Mouse (Mus musculus) heart, embryonic 16.5 days (tissue): Measurements from ENCODE around the gene Zfp775. TPM values are rescaled to one million over a fixed set of nuclear protein-coding genes. Genes with fewer than 3 reads are reported as not detected.
A peak's percentile ranks its signal among the peaks of the same experiment; 100 is the strongest.

ENCODE experiments used
- ATAC-seq: fragments of 200-750 bp; cut with Nextera tagmentation; replicated peaks from 2 replicates; pipeline ENCODE4 v1.8.0; 2017; ENCODE audit warnings: moderate number of reproducible peaks; ENCODE audit not compliant: insufficient read depth, low FRiP score; ENCODE audit errors: extremely low read depth
- H3K27ac ChIP-seq: fragments of 300-500 bp; sonication (generic); 2 replicates; pipeline ENCODE4 v1.5.1; 2014; ENCODE audit warnings: mild to moderate bottlenecking, low read length, control low read depth, moderate library complexity
- H3K27me3 ChIP-seq: fragments of 300-500 bp; sonication (generic); 2 replicates; pipeline ENCODE4 v1.6.1; 2014; ENCODE audit warnings: low read length, mixed read lengths; ENCODE audit not compliant: control insufficient read depth, insufficient read depth
- H3K36me3 ChIP-seq: fragments of 300-500 bp; sonication (generic); 2 replicates; pipeline ENCODE4 v1.6.1; 2014; ENCODE audit not compliant: control insufficient read depth, insufficient read depth
- H3K4me1 ChIP-seq: fragments of 300-500 bp; sonication (generic); 2 replicates; pipeline ENCODE4 v1.6.1; 2014; ENCODE audit warnings: low read length, mixed read lengths; ENCODE audit not compliant: control insufficient read depth, insufficient read depth
- H3K4me2 ChIP-seq: fragments of 300-500 bp; sonication (generic); 2 replicates; pipeline ENCODE4 v1.6.1; 2014; ENCODE audit warnings: low read depth, mild to moderate bottlenecking, control low read depth, low read length
- H3K4me3 ChIP-seq: fragments of 300-500 bp; sonication (generic); 2 replicates; pipeline ENCODE4 v1.5.1; 2014; ENCODE audit warnings: mild to moderate bottlenecking, control low read depth, low read length
- H3K9ac ChIP-seq: fragments of 300-500 bp; sonication (generic); 2 replicates; pipeline ENCODE4 v1.6.1; 2014; ENCODE audit warnings: low read length, control low read depth
- H3K9me3 ChIP-seq: fragments of 300-500 bp; sonication (generic); replicated peaks from 2 replicates; pipeline ENCODE4 v1.6.1; 2016; ENCODE audit warnings: low read length; ENCODE audit not compliant: control insufficient read depth
- WGBS: fragments of 180-500 bp; shearing (Covaris S2); extraction: QIAGEN DNeasy Blood & Tissue Kit; methylation state at CpG from one replicate; pipeline ENCODE4 v1.1.7; 2014; 5-methylcytosine and 5-hydroxymethylcytosine counted together
- polyA plus RNA-seq: library from polyadenylated mRNA; unstranded; fragments of >200 nt; fragmentation: Nextera tagmentation; extraction: Ambion mirVana; gene quantifications from 2 replicates; pipeline ENCODE4 v1.2.1, GENCODE M21; 2015

Gene Zfp775
- polyA plus RNA-seq, 1 experiment from 2014 or later, result 6.2 TPM

DNA sequence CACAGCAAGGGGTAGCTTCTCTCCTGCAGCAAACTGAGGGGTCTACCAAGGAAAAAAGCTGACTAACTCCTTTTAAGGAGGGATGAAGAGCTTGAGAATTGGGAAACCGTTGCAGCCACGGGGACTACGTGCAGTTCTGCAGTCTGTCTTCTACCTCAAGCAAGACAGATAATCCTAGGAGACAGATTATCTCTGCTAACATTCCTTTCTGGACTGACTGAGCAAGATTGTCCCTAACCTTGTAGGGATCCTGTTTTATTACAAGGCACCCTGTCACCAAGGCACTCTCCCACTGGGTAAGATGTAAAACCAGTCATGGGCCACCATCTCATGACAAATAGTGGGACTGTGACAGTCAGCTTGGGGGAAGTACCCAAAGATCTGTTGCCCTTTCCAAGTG lies 20.6 kb upstream of the Zfp775 start:
- H3K9ac ChIP-seq, result no peak overlapping the region
- no peak overlapping the region for H3K4me3 ChIP-seq
- WGBS, result 29% methylated on average over 3 of the region's 3 CpGs
- H3K9me3 ChIP-seq, result 0 out of 2 replicates have a peak, but pooled peaks cover under 1% of the 10 kb centered on the region
- H3K4me2 ChIP-seq, result no peak overlapping the region
- ATAC-seq, result peak; percentile 59; the same call in 1 of the 2 replicates
- no peaks in the 10 kb centered on the region for H3K27me3 ChIP-seq
- peaks cover 20% of the 10 kb centered on the region for H3K4me1 ChIP-seq
- H3K27ac ChIP-seq, result peak overlapping the region; percentile 72
- H3K36me3 ChIP-seq, result no peaks in the 10 kb centered on the region

DNA sequence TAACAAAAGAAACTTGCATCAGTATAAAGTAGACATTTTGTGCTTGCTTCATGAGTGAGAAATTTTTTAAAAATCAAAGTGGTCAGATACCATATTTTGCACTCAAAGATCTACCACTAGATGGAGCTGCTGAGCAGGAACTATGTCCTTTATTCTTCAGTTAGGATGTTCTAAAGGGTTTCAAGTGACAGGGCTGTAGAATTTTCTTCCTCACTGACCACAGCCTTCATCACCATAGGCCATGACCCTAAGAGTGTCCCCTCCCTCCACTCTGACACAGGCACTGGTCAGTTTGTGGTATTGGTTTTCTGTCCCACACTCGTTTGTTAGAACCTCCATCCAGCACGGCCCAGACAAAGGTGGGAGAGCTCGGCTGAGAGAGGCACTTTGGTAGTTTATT lies 19.8 kb upstream of the Zfp775 start:
- WGBS, result 64% methylated on average over 3 of the region's 3 CpGs
- H3K36me3 ChIP-seq, result no peaks in the 10 kb centered on the region
- no peak; the same call in 1 of the 2 replicates for ATAC-seq
- no peak overlapping the region; the same call in 1 of the 2 replicates for H3K27ac ChIP-seq
- H3K4me2 ChIP-seq, result no peak overlapping the region
- H3K27me3 ChIP-seq, result no peaks in the 10 kb centered on the region
- no peak overlapping the region for H3K9ac ChIP-seq
- H3K4me3 ChIP-seq, result no peak overlapping the region
- H3K4me1 ChIP-seq, result peaks cover 20% of the 10 kb centered on the region
- 0 out of 2 replicates have a peak, but pooled peaks cover 3% of the 10 kb centered on the region for H3K9me3 ChIP-seq

DNA sequence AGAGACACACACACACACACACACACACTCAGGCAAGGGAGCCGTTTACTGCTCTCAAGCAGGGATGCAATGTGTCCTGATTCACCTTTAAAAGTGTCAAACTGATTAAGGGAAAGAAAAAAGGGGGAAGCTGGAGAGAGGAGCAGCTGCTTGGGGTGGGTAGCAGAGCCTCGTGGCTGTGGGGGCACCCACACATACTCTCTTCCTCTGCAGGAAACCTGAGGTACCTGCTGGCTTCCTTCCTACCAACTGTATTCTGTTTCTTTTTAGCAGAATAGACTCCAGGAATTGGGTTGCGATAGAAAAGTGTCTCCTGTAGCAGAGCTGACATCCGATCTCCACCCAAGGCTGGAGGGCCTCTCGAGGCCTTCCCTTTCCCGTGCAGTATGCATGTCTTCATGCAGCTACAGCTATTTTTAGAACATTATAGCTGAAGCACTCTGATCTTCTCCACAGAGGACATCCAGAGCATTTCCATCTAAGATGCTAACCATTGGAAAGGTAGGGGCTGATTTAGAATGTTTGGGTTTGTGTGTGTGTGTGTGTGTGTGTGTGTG lies 12.6 kb upstream of the Zfp775 start, which contains the start of gene Gm45021:
Gene Gm45021, plus strand, starts transcription at position 417 of the 557 bp plus-strand sequence.
- H3K36me3 ChIP-seq, result no peaks in the 10 kb centered on the region
- peaks cover 17% of the 10 kb centered on the region for H3K4me1 ChIP-seq
- no peak within 1 kb of the TSS for H3K4me3 ChIP-seq
- peak within 1 kb of the TSS; percentile 60 for H3K9ac ChIP-seq
- H3K4me2 ChIP-seq, result peak within 1 kb of the TSS; percentile 18
- H3K27me3 ChIP-seq, result no peaks in the 10 kb centered on the region
- H3K9me3 ChIP-seq, result 0 out of 2 replicates have a peak, but pooled peaks cover 3% of the 10 kb centered on the region
- ATAC-seq, result peak; percentile 21
- 7% methylated on average over 6 of the region's 6 CpGs for WGBS
- peak within 1 kb of the TSS; percentile 78 for H3K27ac ChIP-seq

DNA sequence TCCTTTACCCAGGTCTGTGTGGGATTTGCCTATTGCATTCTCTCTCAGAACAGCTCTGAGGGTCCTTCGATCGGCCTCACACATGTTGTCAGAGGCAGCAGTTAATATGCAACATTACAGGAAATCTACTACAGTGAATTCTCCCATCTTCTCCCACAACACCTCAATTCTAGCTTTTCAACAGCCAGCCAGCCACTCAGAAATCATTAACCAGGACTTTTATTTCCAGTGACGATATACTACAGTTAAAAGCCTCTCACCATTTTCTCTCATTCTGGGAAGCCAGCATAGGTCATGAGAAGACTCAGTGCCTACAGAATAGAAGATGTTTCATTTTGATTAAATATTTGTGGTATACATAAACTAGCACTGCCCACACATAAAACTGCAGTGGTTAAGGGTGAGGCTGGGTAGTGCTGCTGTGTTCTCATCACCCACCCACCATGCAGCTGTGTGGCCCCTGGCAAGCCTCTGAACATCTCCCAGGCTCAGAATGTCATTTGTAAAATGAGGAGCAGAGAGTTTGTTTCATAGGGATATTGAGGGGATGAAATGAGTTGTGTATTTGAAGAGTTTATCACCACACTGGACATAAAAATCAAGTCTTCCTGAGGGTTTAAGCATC lies 10.5 kb upstream of the Zfp775 start:
- 93% methylated on average over 3 of the region's 3 CpGs for WGBS
- Histone ChIP-seq H3K4me2 (no peak overlapping the region), H3K27me3 (no peaks in the 10 kb centered on the region), H3K4me1 (peaks cover 26% of the 10 kb centered on the region), H3K27ac (no peak overlapping the region), H3K9me3 (peaks cover 6% of the 10 kb centered on the region; the same call in 1 of the 2 replicates), H3K9ac (no peak overlapping the region), H3K36me3 (peaks cover 5% of the 10 kb centered on the region), H3K4me3 (no peak overlapping the region)
- no peak for ATAC-seq

DNA sequence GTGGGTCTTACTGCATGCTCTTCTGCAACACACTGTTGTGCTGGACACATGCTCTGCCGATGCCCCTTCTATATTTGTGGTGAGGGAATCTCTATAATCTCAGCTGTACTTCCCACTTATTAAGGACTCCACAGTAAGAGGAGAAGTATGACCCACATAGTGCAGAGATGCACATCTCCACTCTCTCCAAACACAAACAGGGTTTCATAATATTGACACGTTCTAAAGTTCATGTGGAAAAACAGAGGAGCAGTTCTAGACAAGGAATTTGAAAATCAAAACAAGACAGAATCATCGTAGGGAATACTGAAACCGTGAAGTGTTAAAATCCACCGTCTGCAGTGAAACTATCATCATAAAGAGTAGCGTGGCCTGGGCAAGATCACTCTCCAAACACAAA lies 10.0 kb upstream of the Zfp775 start:
- H3K36me3 ChIP-seq, result peaks cover 10% of the 10 kb centered on the region
- no peak overlapping the region for H3K4me2 ChIP-seq
- H3K27ac ChIP-seq, result no peak overlapping the region
- H3K9ac ChIP-seq, result no peak overlapping the region
- WGBS, result 84% methylated on average over 6 of the region's 6 CpGs
- no peaks in the 10 kb centered on the region for H3K27me3 ChIP-seq
- no peak overlapping the region for H3K4me3 ChIP-seq
- no peak for ATAC-seq
- peaks cover 9% of the 10 kb centered on the region for H3K9me3 ChIP-seq
- H3K4me1 ChIP-seq, result peaks cover 26% of the 10 kb centered on the region

DNA sequence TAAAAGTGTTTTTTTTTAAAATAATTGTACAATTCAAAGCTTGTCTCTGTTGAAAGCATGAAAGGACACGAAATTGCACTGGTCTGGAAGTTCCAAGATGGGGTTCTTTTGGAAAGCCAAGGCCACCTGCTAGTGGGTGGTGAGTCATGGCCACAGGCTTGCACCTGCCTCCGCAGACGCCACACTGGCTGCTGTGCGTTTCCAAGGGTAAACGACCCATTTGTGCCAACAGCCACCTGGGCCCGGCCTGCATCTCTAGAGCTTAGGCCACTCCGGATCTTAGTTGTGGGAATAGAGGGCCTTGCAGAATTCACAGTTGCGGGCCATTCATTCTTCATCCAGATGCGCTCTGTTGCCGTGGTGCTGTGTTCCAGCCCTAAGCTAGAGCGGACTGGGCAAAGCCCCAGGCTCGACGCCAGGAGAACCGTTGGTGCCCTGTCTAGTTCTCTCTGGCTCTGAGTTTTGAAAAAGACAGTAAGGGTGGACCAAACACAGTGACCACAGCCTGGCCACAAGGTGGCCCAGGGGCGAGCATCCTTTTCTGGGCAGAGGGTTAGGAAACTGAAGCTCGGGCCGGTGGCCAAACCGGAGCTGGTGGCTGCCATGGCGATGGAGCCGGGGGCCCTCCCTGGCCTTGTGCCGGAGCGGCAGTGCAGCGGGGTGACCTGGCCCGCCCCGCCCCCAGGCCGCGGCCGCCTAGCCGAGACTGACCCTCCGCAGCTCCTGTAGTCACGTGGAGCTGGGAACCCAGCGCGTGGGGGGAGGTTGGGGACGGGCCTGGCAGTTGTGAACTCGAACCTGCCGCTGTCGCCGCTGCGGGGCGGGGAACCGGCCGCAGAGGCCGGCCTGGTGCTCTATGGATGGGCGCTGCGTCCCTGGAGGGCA lies 8.5 kb upstream of the Zfp775 start, which contains the start of the genes Repin1 and Gm44965:
Gene Repin1, plus strand, starts transcription at position 726 of the 885 bp plus-strand sequence.
Gene Gm44965, plus strand, starts transcription at position 784 of the 885 bp plus-strand sequence.
- H3K9me3 ChIP-seq, result peaks cover 19% of the 10 kb centered on the region
- peak; percentile 91 for ATAC-seq
- WGBS, result 9% methylated on average over 45 of the region's 45 CpGs
- H3K27ac ChIP-seq, result peak within 1 kb of the TSS; percentile 88
- H3K27me3 ChIP-seq, result no peaks in the 10 kb centered on the region
- peaks cover 26% of the 10 kb centered on the region for H3K36me3 ChIP-seq
- peak within 1 kb of the TSS; percentile 85 for H3K4me3 ChIP-seq
- H3K4me1 ChIP-seq, result peaks cover 26% of the 10 kb centered on the region
- peak within 1 kb of the TSS; percentile 74 for H3K4me2 ChIP-seq
- H3K9ac ChIP-seq, result peak within 1 kb of the TSS; percentile 86

DNA sequence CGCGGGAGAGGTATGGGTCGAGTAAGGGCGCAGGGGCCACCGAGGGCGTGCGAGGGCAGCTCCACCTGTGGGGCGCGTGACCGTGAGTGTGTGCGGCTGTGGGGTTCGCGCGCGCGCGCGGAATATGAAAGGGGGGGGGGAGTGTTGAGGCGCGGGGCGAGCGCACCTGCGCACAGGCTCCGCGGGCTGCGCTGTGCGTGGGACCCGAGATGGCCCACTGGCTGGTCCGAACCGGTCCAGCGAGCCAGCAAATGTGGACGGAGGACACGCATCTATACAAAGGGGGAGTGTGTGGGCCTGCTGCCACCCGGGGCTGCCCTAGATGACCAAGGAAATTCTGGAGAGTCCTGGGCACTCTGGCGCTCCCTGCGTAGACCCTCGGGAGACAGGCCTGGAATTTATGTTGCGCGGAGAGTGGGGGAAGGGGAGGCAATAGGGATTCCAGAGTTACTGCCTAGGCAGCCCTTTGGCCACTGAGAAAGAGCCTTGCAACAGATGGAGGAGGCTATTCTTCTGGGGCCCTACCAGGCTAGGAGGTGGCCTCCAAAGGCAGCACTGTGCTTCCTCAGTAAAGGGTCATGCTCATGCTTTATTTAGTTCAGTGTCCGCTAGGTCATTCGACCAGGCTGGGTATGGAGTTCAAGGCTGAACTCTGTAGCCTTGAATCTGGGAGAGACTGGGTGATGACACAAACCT lies 7.7 kb upstream of the Zfp775 start:
- Histone ChIP-seq H3K4me2 (peak overlapping the region; percentile 74), H3K9ac (peak overlapping the region; percentile 86), H3K4me3 (peak overlapping the region; percentile 85), H3K27me3 (no peaks in the 10 kb centered on the region), H3K9me3 (peaks cover 19% of the 10 kb centered on the region), H3K27ac (peak overlapping the region; percentile 88), H3K36me3 (peaks cover 34% of the 10 kb centered on the region), H3K4me1 (peaks cover 23% of the 10 kb centered on the region)
- ATAC-seq, result peak; percentile 33
- 1% methylated on average over 37 of the region's 41 CpGs for WGBS

DNA sequence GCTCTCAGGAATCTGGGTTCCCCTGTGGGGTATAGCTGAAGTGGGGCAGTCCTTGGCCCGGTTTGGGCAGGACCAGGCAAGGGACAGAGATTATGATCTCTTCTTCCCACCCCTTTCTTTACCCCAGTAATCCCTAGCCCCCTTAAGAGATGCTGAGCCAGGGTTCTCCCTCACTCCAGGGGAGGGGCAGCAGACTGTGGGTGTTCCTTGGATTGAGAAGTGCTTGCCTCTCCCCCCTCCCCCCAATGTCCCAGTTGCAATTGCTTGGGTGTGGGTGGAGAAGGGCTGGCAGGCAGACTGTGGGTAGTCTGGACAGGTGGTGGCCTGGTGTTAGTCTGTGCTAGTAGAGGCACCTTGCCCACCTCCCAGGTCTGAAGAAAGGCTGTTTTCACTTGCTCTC lies 6.6 kb upstream of the Zfp775 start:
- H3K27me3 ChIP-seq, result no peaks in the 10 kb centered on the region
- H3K27ac ChIP-seq, result no peak overlapping the region
- H3K9ac ChIP-seq, result peak overlapping the region; percentile 86; the same call in 1 of the 2 replicates
- WGBS, result 50% methylated on average over 1 of the region's 1 CpGs
- peak overlapping the region; percentile 74 for H3K4me2 ChIP-seq
- peaks cover 19% of the 10 kb centered on the region for H3K9me3 ChIP-seq
- peaks cover 41% of the 10 kb centered on the region for H3K36me3 ChIP-seq
- H3K4me1 ChIP-seq, result peaks cover 14% of the 10 kb centered on the region
- no peak for ATAC-seq
- peak overlapping the region; percentile 85 for H3K4me3 ChIP-seq
